Mouse (Mus musculus) retina, adult 2 months (tissue): ENCODE data around the gene Znrf4.

Experiments used
- DNase-seq: peaks from one replicate; pipeline ENCODE4 v3.0.0-alpha.2; 2012; ENCODE audit warnings: low read depth, low spot score

The Znrf4 gene

GRCm38 (mm10) chr17:56490438-56491152 lies 21.6 kb downstream of the Znrf4 start:
- DNase-seq, result no peak

DNA sequence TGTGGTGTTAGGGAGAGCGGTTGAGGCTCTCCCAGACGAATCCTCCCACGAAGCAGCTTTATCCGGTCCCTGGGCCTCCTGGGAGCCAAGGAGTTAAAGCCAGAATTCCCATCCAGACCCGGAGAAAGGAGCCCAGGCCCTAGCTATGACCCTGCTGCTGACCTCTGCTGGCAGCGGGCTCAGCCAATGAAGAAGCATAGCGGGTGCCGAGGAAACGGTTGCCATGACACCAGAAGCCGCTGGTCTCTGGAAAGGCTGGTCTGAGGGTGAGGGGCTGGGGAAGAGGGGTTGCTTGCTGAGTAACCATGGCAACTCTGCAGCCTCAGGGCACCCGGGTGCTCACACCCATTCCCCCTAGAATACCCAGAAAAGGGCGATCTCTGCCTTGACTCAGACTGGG lies 24.2 kb downstream of the Znrf4 start:
- no peak for DNase-seq

DNA sequence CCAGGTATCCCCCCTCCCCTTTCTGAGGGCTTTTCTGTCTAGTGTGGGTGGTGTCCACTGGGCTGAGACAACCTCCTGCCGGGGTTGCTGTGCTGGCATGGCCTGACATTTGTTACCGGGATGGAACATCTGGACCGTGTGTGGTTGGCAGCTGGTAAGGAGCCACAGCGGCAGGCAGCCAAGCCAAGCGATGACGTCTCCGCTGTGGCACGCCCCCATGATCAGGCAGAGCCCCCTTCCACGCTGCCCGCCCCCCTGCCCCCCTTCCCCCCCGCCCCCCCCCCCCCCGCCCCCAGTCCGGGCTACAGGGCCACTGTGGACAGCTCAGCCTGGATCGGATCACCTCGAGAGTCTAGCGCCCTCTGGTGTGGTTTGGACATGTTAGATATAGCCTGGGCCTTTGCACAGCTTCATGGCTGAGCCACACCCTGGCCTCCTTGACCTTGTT lies 24.8 kb downstream of the Znrf4 start:
- no peak for DNase-seq

- no peak for DNase-seq
These were observed 26.3 kb downstream of the Znrf4 start for GRCm38 (mm10) chr17:56485926-56486325.

DNA sequence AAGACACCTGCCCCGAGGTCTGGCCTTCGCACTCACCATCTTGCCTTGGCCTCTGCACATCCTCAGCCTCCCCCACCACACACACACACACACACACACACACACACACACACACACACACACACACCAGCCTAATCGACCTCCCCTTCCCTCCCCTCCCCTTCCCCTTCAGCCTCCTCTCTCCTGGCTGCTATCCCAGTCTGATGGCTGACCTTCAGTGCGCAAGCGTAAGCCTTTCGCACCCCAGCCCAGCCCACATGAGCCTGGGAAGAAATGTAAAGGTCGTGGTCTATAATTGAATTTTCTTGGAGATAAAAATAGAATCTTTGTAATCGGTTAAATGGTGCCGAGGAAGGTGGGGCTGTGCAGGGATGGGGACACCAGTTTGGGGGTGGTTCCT lies 27.1 kb downstream of the Znrf4 start:
- DNase-seq, result no peak

GRCm38 (mm10) chr17:56482671-56483070 lies 29.6 kb downstream of the Znrf4 start:
- DNase-seq, result no peak

DNA sequence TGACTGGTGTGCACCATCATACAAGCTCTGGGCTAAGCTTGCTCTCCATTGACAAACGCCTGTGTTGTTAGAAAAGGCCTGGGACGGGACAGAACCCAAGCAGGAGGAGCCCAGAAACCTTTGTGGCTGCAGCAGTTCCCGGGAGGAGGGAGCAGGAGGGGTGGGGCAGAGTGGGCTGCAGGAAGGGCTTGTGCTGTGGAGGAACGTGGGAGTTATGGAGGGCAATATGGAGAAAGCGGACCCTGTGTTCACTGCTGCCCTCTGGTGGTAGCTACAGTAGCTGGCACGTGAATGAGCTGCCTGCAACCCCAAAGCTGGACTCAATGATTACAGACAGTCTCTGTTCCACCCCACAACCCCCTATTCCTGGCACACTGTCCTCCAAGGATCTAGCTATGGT lies 32.9 kb downstream of the Znrf4 start:
- DNase-seq, result no peak

GRCm38 (mm10) chr17:56478191-56478611 lies 34.0 kb downstream of the Znrf4 start:
- no peak for DNase-seq

GRCm38 (mm10) chr17:56477191-56477818 lies 34.9 kb downstream of the Znrf4 start:
- DNase-seq, result no peak

GRCm38 (mm10) chr17:56476402-56476752 lies 35.9 kb downstream of the Znrf4 start, which contains the start of gene Ptprs:
TSS of gene Ptprs (minus strand) at chr17:56476483.
- peak; percentile 93 for DNase-seq

- no peak for DNase-seq
These were observed 36.4 kb downstream of the Znrf4 start for GRCm38 (mm10) chr17:56475584-56476401.

DNA sequence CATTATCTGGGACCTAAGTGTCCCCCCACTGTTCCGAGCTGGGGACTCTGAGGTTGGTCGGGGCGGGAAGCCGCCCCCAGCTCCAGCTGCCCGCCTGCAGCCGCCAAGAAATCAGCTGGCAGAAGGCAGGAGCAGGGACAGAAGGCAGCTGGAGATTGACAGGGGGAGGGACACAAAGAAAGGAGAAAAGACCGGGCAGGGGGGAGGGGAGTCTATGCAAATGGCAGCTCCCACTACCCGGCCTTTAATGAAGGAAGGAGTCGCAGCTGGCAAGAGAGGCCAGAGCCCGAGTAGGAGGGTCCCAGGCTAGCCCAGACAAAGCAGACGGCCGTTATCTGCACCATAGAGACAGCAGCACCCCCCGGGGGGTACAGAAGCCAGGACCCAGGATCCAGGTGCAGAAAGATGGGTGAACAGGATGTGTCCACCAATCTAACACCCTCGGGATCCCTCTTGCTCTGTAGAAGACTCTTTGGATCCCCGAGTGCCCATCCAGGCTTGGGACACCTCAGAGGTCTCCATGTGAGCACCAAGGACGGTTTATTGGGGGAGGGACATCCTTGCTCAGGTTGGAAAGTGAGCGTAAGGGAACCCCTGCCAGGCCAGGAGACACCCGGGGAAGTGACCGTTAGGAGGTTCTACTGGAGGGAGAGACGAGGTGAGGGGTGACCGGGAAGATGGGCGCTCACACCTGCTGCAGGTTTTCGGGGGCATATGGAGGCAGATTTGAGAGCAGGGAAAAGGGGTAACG lies 37.2 kb downstream of the Znrf4 start:
- DNase-seq, result no peak

DNA sequence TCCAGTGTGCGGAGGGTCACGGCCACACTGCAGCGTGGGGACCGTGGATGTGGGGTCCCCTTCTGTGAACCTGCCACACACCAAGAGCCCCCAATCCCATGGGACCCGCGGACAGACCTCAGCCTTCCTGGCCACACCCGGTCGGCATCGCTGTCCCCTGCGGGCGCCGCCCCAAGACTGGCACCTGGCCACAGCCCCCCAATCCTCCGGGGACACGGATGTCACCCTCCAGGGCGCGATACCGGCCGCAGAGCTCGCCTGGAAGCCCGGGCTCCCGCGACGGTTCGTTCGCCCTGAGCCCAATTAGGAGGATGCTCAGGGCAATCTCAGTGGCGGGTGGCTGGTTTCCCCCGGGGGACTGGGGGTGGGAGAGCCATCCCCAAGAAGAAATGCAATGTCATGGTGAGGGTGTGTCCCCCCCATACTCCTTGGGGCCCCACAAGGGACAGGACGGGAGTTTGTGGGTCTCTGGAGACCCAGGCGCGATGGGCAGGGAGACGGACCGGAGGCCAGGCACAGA lies 37.9 kb downstream of the Znrf4 start:
- no peak for DNase-seq

DNA sequence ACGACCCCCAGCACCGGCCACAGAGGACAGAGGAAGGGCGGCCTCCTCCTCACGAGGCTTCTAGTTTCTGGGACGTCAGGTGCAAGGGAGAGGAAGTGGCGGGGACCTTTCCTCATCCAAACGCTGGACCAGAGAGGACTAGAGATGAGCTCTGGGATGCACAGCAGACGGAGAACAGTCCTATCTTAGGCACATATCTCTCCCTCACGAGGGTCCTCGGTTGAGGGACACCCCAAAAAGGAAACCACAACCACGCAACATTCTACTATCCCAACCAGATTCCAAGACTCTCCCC lies 38.7 kb downstream of the Znrf4 start:
- no peak for DNase-seq

GRCm38 (mm10) chr17:56472733-56473610 lies 39.3 kb downstream of the Znrf4 start:
- no peak for DNase-seq

GRCm38 (mm10) chr17:56472121-56472520 lies 40.1 kb downstream of the Znrf4 start:
- no peak for DNase-seq

- no peak for DNase-seq
These were observed 41.1 kb downstream of the Znrf4 start for GRCm38 (mm10) chr17:56471136-56471535.

DNA sequence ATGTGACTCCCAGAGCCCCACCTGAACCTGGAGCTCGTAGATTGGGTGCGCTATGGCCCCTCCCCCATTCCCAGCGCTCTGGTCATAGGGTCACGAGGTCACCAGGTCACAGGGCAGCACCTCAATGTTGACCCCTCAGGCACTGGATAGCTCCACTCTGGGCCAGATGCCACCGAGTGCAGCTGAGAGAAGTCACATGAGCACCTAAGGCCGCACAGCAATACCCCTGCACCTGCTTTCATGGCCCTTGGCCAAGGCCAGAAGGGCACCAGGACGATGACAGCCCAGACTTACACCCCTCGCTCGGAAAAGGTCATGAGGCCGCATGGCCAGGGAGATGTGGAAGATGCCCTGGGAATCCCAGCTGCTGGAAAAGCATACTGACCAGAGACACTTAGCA lies 41.7 kb downstream of the Znrf4 start:
- no peak for DNase-seq

GRCm38 (mm10) chr17:56470001-56470436 lies 42.2 kb downstream of the Znrf4 start:
- no peak for DNase-seq

GRCm38 (mm10) chr17:56469275-56469674 lies 43.0 kb downstream of the Znrf4 start:
- no peak for DNase-seq

DNA sequence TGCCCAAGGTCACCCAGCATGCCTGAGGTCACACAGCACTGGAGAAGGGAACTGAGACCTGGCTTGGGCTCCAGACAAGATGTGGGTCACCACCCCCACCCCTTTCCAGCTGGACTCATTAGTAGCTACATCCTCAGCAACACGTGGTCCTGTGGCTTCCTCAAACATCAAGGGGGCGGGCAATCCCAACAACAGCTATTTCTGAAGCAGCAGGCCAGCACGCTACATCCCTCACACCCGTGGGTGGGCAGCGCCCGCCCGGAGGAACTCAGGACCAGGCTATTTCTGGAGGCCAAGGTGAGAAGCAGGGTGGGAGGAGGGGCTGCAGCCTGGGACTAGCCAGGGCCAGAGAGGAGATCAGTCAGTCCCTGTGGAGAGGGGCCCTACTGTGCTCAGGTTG lies 43.4 kb downstream of the Znrf4 start:
- no peak for DNase-seq
